Mouse (Mus musculus): Measurements from ENCODE around the gene Optn. TPM values are rescaled to one million over a fixed set of nuclear protein-coding genes. Genes with fewer than 3 reads are reported as not detected.

The Optn gene
- 106 TPM for polyA plus RNA-seq (2014; fragmentation: Illumina TruSeq; extraction: RNeasy Lipid Tissue Mini Kit (QIAGEN cat#74804); ENCODE audit: low replicate concordance)

DNA sequence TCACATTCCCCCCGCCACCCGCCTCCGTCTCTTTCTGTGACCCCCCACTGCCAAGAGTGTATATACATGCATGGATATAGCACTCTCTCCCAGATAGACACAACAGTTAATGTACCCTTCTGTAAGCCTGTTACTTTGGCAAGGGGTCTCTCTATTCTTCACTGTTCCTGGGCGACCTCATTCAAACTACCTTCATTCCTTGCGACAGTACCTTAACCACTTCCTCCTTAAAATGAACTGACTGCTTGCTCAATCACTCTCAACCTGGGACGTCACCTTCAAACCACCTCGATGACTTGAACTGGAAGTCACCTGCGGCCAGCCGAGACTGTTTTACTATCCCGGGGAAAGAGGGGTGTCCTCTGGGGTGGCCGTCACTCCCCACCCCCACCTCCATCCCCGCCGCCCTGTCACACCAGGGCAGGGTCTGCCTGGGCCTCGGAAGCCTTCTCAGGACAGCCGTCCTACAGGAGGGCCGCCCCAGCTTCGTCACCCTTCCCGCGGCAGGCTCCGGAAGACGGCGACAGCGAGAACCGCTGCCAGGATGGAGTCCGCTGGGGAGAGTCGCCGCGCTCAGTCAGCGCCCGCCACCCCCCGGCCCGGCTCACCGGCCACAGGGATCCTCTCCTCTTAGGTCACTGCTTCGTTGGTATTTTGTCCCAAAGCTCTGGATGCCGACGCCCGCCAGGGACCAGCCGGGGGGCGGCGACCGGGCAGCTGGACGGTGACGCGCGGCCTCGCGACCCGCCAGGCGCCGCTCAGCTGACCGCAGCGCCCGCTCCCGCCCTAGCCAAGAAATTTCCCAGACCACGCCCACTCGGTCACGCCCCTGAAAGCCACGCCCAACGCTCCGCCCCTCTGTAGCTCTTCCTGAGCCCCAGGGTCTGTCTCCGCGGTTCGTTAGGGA lies at the start of gene Optn:
Gene Optn (minus strand): TSS at position 753 of the 907 bp plus-strand sequence.

DNA sequence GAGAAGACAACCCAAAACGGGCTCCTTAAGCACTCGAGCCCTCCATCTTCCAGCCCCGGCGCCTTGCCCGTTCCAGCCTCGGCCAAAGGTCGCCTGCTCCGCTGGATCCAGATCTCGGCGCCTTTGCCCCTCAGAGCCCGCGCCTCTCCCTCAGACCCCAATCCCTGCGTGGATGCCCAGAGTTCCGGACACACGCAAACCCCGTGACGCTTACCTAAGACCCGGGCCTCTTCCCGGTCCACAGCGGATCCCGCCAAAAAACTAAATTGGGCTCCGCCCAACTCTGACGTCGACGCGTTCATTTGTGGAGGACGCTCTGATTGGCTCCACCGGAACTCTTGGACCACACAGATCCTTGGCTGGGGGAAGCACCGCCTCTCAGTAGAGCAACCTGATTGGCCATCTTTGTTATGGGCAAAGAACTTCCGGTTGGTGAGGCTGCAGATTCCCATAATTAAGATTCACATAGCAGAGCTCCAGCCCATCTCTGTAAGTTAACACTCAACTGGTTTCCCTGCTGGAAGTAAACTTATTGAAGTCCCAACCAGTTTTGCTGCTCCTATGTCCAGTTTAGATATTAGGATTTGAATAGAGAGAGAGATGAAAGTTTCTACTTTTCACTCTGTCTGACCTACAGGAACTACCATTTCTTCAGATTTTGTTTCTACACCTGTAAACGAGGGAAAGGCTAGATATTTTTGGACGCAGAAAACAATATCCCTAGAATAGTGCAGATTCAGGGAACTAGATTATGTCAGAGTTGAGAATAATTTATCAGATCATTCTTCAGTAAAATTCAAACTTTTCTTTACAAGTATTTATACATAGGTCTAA lies 51.1 kb downstream of the Optn start, which contains the start of gene Mcm10:
Gene Mcm10 (minus strand): TSS at position 301 of the 834 bp plus-strand sequence.

DNA sequence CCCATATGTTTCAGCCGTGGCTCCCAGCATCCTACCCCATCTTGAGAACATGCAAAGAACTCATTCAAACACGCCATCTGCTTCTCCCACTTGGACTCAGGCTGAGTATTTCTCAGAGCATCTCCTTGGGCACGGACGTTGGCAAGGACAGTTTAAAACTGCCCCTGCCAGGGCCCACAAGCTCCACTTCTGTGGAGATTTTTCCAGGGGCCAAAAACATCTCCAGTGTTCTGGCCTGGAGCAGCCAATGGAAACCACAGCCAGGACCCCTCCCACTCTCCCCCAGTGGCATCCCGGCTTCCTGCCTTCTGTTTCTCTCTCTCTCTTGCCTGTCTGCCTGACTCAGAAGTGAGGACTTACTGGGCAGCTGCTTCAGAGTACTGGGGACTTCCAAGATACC lies 88.0 kb downstream of the Optn start, which contains the start of gene Ucma:
Gene Ucma (plus strand): TSS at position 316 of the 400 bp plus-strand sequence.

Other genes starting within 250 kb of the Optn start
- 38.4 TPM for gene Sephs1, start 182.5 kb downstream of the Optn start, polyA plus RNA-seq (2014; fragmentation: Illumina TruSeq; extraction: RNeasy Lipid Tissue Mini Kit (QIAGEN cat#74804); ENCODE audit: low replicate concordance)
- 1,524 TPM for gene Phyh, start 145.0 kb downstream of the Optn start, polyA plus RNA-seq (2014; fragmentation: Illumina TruSeq; extraction: RNeasy Lipid Tissue Mini Kit (QIAGEN cat#74804); ENCODE audit: low replicate concordance)
- gene Ucma, start 87.9 kb downstream of the Optn start, polyA plus RNA-seq (2014; fragmentation: Illumina TruSeq; extraction: RNeasy Lipid Tissue Mini Kit (QIAGEN cat#74804); ENCODE audit: low replicate concordance) = not detected
- 3.7 TPM for gene Mcm10, start 51.3 kb downstream of the Optn start, polyA plus RNA-seq (2014; fragmentation: Illumina TruSeq; extraction: RNeasy Lipid Tissue Mini Kit (QIAGEN cat#74804); ENCODE audit: low replicate concordance)
- gene Ccdc3, start 73.7 kb upstream of the Optn start, polyA plus RNA-seq (2014; fragmentation: Illumina TruSeq; extraction: RNeasy Lipid Tissue Mini Kit (QIAGEN cat#74804); ENCODE audit: low replicate concordance) = 2.6 TPM